Mouse (Mus musculus) erythroblast, embryonic 14.5 days (primary cell): Measurements from ENCODE around the gene Wfdc17.

Experiments used
- GATA1 ChIP-seq: IDR thresholded peaks from 2 replicates; pipeline ENCODE4 v1.6.1; 2012; ENCODE audit warnings: low read length, inconsistent platforms, mixed read lengths
- TAL1 ChIP-seq: IDR thresholded peaks from 3 replicates; pipeline ENCODE4 v1.6.1; 2012; ENCODE audit warnings: low read length, inconsistent platforms, mixed read lengths

GRCm38 (mm10) chr11:83671743-83672142 is 32.0 kb upstream of the Wfdc17 start:
- no peak for TF ChIP-seq TAL1
- TF ChIP-seq GATA1 = no peak
